Mouse (Mus musculus) retina, embryonic 14.5 days (tissue): ENCODE measurements at regions not wholly inside any gene's neighbourhood (a gene's known extent, or its start where the extent isn't known, plus 50 kb on each side); places are given as distances from the start of the nearest gene placed in this dataset.

Experiments used
- DNase-seq: peaks from one replicate; pipeline ENCODE4 v3.0.0-alpha.2; 2015; ENCODE audit warnings: low spot score

DNA sequence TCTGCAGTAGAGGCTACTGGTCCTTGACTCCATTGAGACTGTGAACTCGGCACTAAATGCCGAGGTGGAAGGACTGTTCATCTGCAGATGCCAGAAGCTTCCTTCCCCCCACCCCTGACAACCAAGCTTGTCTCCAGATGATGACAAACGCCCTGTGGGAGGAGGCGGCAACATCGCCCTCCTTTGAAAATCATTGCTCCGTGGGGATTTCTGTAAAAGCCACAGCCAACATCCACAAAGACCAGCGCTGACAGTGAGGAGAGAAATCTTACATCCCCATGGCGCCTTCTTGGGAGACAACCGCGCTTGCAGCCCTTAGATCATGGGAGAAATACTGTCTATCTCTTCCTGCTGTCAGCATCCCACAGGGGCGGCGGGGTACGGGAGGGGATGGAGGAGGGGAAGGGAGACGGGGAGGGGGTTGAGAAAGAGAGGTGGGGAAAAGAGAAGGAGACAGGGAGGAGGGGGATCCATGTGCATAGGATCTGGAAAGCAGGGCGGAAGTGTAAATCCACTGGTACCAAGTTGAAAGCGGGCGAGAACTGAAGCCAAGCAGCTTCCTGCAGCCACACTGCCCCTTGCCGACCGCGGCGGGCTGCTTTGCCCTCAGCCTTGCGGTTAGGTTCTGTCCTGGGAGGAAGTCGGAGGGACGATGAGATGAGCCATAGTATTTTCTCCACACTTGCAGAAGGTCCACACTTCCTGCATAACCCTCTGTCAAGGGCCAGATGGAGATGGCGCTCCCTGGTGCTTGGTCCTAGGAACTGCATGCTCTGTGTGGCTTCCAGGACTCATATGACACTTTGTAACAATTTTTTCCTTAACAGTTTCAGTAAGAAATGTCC, 72.9 kb downstream of the Cryba4 start:
- peak; percentile 75 for DNase-seq

DNA sequence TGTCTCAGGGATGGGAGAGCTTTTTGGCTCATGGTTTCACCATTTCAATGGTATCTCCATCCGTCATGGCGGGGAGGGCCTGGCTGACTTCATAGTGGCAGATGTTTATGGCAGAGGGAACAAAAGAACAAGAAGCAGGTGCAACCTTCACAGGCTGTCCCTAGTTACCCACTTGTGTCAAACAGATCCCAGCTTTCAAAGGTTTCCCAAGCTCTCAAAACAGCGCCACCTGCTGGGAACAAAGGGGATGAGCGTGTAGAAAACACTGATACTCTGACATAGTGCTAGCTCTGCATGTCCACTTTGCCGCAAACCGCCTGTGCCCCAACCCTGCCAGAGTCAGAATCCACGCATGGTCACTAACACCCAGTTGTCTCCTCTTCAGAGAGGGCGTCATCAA, 69.5 kb downstream of the Cryba4 start:
- DNase-seq: peak; percentile 70

DNA sequence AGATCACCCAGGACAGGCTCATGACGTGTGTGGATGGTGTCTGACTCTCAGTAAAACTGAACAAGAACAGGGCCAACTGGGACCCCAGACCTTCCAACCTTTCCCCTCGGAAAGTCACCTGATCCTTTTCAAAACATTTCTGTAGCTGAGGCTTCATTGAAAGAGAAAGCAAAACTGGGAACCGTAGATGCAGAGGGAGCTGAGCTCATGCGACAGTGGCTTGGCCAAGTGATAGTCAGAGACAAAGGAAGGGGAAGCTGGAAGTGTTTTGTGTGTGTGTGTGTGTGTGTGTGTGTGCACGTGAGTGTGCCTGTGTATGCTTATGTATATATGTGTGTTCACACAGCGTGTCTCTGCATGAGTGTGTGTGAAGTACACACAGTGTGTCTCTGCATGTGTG, 56.7 kb downstream of the Cryba4 start:
- no peak for DNase-seq
